Mouse (Mus musculus): ENCODE measurements around the gene Mylk. TPM values are rescaled to one million over a fixed set of nuclear protein-coding genes. Genes with fewer than 3 reads are reported as not detected.

Mylk gene
- polyA plus RNA-seq, 1 experiment from 2014 or later = 2.8 TPM

DNA sequence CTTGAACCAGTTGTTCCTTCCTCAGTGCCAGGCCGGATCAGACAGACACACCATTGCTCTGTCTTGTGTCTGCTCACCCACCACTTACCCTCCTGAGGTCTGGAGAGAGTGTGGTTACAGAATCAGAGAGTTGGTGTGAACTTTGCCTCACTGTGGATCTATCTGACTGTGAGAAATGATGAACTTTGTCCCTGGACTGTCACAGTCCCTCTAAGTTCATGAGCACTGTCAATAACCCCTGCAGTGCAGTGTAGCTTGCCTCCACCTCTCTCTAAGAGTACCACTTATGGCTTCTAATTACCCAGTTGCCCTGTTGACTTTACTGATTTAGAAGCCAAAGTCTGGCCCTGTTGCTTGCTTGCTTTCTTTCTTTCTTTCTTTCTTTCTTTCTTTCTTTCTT is 142.0 kb downstream of the Mylk start:
- Histone ChIP-seq H3K36me3 (ENCODE audit: control insufficient read depth, insufficient read depth) (no peaks in the 10 kb centered on the region), H3K4me3 (replicated peaks; ENCODE audit: low read length) (no peak overlapping the region), H3K27me3 (replicated peaks; ENCODE audit: control insufficient read depth, insufficient read depth, low read length) (no peaks in the 10 kb centered on the region), H3K4me2 (ENCODE audit: low read length) (no peak overlapping the region), H3K9ac (replicated peaks; ENCODE audit: low read depth, low read length) (no peak overlapping the region), H3K9me3 (ENCODE audit: control insufficient read depth, low read length) (no peaks in the 10 kb centered on the region), H3K27ac (ENCODE audit: low read length) (no peak overlapping the region), H3K4me1 (replicated peaks; ENCODE audit: control insufficient read depth, insufficient read depth, low read length) (no peaks in the 10 kb centered on the region)
- no peak for ATAC-seq
- 100% methylated on average over 1 of the region's 1 CpGs for WGBS

DNA sequence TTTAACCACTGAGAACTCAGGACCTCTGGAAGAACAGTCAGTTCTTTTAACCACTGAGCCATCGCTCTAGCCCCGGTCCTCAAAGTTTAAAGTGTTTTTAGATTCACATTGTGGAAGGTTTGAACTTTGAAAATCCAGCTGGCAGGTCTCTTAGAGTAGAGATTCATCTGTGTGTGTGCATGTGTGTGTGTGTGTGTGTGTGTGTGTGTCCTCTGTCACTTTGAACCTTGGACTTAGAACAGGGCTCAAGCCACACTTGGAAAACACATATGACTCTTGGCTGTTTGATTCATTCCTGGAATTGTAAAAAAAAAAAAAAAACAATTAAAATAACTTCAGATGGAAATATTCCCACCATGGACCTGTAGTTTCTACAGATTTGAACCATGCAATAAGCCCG is 149.0 kb downstream of the Mylk start:
- Histone ChIP-seq H3K9ac (replicated peaks; ENCODE audit: low read depth, low read length) (no peak overlapping the region), H3K4me3 (replicated peaks; ENCODE audit: low read length) (no peak overlapping the region), H3K9me3 (ENCODE audit: control insufficient read depth, low read length) (no peaks in the 10 kb centered on the region), H3K27me3 (replicated peaks; ENCODE audit: control insufficient read depth, insufficient read depth, low read length) (no peaks in the 10 kb centered on the region), H3K4me1 (replicated peaks; ENCODE audit: control insufficient read depth, insufficient read depth, low read length) (peaks cover 8% of the 10 kb centered on the region), H3K4me2 (ENCODE audit: low read length) (no peak overlapping the region), H3K36me3 (ENCODE audit: control insufficient read depth, insufficient read depth) (no peaks in the 10 kb centered on the region), H3K27ac (ENCODE audit: low read length) (no peak overlapping the region)
- ATAC-seq = no peak
- 93% methylated on average over 3 of the region's 3 CpGs for WGBS

DNA sequence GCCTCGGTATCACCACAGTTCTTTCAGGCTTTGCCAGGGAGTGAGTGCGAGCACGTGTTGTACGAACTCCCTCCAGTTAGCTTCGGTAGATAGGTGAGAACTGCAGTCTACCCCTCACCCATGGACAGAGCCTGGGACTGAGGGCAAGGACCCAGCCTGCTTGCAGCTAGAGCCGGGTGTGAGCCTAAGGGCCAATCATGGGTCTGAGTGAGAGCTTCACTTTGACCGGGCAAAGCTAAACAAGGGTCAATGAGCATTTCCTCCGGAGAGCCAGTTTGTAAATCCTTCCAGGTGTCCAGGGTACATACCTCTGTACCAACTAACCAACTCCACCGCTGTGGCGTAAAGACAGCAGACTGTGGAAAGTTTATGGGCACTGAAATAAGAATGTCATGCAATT is 150.9 kb downstream of the Mylk start:
- Histone ChIP-seq H3K9ac (replicated peaks; ENCODE audit: low read depth, low read length) (no peak overlapping the region), H3K4me3 (replicated peaks; ENCODE audit: low read length) (no peak overlapping the region), H3K27ac (ENCODE audit: low read length) (no peak overlapping the region), H3K4me2 (ENCODE audit: low read length) (no peak overlapping the region), H3K9me3 (ENCODE audit: control insufficient read depth, low read length) (no peaks in the 10 kb centered on the region), H3K4me1 (replicated peaks; ENCODE audit: control insufficient read depth, insufficient read depth, low read length) (peaks cover 15% of the 10 kb centered on the region), H3K36me3 (ENCODE audit: control insufficient read depth, insufficient read depth) (no peaks in the 10 kb centered on the region), H3K27me3 (replicated peaks; ENCODE audit: control insufficient read depth, insufficient read depth, low read length) (no peaks in the 10 kb centered on the region)
- no peak for ATAC-seq
- 93% methylated on average over 10 of the region's 10 CpGs for WGBS

DNA sequence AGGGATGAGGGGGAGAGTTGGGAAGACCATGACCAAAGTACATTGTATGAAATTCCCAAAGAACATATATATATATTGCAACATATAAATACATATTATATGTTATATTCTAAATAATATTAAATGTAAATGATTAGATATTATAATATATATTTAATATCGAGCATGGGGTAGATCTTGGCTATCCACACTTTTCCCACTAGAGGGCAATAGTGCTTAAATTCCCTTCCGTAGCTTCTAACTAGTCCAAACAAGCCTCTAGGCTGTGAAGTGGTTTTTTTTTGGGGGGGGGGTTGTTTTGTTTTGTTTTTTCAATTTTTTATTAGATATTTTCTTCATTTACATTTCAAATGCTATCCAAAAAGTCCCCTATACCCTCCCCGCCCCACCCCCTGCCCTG is 152.0 kb downstream of the Mylk start:
- 71% methylated on average over 3 of the region's 3 CpGs for WGBS
- Histone ChIP-seq H3K27ac (ENCODE audit: low read length) (no peak overlapping the region), H3K27me3 (replicated peaks; ENCODE audit: control insufficient read depth, insufficient read depth, low read length) (no peaks in the 10 kb centered on the region), H3K9ac (replicated peaks; ENCODE audit: low read depth, low read length) (no peak overlapping the region), H3K36me3 (ENCODE audit: control insufficient read depth, insufficient read depth) (no peaks in the 10 kb centered on the region), H3K9me3 (ENCODE audit: control insufficient read depth, low read length) (no peaks in the 10 kb centered on the region), H3K4me2 (ENCODE audit: low read length) (no peak overlapping the region), H3K4me3 (replicated peaks; ENCODE audit: low read length) (no peak overlapping the region), H3K4me1 (replicated peaks; ENCODE audit: control insufficient read depth, insufficient read depth, low read length) (peaks cover 15% of the 10 kb centered on the region)
- ATAC-seq = no peak

DNA sequence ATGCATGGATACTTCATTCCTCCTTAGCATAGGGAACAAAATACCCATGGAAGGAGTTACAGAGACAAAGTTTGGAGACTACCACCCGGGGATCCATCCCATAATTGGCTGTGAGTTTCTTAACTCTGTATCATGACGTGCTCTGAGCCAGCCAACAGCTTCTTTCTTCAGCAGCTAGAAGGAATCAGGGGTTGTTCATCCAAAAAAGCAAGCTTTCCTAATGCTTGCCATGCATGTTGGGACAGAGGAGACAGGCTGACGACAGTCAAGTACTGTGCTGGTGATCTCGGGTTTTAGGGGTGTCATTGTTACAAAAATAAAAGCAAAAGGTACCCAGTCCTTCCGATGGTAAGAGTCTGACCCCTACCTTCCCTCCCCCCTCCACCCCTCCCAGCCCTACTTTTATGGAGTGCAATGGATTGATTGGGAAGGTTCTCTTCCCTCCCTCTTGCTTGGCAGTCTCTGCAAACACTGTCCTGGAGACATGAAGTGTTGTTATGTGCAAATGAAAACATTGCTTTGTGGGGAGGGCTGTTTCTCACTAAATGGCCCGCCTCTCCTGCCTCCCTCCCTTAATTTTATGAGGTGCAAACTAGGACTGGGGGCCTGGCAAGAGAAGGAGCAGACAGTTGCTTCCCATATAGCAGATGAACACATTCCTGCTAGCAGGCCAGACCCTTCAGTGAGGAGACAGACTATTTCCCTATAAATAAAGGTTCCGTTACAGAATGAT is 153.2 kb downstream of the Mylk start:
- Histone ChIP-seq H3K9ac (replicated peaks; ENCODE audit: low read depth, low read length) (no peak overlapping the region), H3K36me3 (ENCODE audit: control insufficient read depth, insufficient read depth) (no peaks in the 10 kb centered on the region), H3K27me3 (replicated peaks; ENCODE audit: control insufficient read depth, insufficient read depth, low read length) (no peaks in the 10 kb centered on the region), H3K4me3 (replicated peaks; ENCODE audit: low read length) (no peak overlapping the region), H3K4me1 (replicated peaks; ENCODE audit: control insufficient read depth, insufficient read depth, low read length) (peaks cover 15% of the 10 kb centered on the region), H3K4me2 (ENCODE audit: low read length) (no peak overlapping the region), H3K9me3 (ENCODE audit: control insufficient read depth, low read length) (no peaks in the 10 kb centered on the region), H3K27ac (ENCODE audit: low read length) (no peak overlapping the region)
- 72% methylated on average over 7 of the region's 7 CpGs for WGBS
- 0 out of 2 replicates have a peak, but pooled peaks have one; percentile 14 for ATAC-seq

DNA sequence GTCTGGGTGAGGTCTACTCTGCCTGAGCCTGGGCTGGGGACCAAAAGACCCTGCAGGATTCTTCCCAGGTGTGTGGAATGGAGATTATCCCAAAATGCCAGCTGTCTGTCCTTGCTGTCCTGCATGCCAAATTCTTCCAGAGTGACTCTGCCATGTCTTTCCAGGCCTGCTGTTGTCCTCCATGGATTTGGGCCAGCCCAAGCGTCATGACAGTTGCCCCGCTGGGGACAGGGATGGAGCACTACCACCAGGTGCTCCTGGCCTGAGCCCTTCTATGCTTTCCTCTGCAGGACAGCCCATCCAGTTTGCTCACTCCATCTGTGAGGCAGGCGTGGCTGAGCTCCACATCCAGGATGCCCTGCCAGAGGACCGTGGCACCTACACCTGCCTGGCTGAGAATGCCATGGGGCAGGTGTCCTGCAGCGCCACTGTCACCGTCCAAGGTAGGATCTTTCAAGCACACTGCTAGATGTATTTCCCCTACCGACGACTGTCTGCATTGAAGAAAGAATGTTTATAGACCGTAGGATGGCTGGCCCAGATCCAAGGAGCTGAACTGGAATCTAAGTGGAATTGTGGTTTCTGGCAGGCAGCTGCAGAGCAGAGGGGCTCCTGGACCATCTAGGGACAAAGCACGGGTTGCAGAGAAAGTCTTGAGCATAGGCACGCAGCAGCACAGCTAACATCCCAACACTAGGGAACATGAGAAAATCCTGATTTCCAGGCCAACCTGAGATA is 154.2 kb downstream of the Mylk start:
- 45% methylated on average over 11 of the region's 11 CpGs for WGBS
- H3K9ac ChIP-seq (replicated peaks; ENCODE audit: low read depth, low read length) = no peak overlapping the region
- peak; percentile 10; the same call in 1 of the 2 replicates for ATAC-seq

DNA sequence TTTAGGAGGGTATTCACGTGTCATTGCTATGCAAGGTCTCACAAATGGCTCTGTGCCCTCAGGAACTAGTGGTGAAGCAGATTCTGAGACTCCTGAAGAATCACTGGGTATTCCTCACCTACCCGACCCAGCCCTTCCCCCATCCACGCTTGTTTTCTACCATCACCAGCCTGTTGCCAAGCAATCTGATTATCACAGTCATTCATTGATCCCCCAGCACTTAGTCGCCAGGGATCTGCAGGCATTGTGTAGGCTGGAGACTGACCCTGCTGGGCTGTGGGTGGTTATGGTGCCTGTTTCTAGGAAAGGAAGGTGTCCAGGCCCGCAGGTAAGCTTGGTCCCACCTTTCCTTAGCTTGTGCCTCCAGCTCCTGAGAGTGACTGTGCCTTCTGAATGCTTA is 155.0 kb downstream of the Mylk start:
- Histone ChIP-seq H3K27ac (ENCODE audit: low read length) (no peak overlapping the region), H3K9ac (replicated peaks; ENCODE audit: low read depth, low read length) (no peak overlapping the region), H3K4me2 (ENCODE audit: low read length) (no peak overlapping the region), H3K9me3 (ENCODE audit: control insufficient read depth, low read length) (no peaks in the 10 kb centered on the region), H3K4me1 (replicated peaks; ENCODE audit: control insufficient read depth, insufficient read depth, low read length) (peaks cover 15% of the 10 kb centered on the region), H3K4me3 (replicated peaks; ENCODE audit: low read length) (no peak overlapping the region), H3K36me3 (ENCODE audit: control insufficient read depth, insufficient read depth) (no peaks in the 10 kb centered on the region), H3K27me3 (replicated peaks; ENCODE audit: control insufficient read depth, insufficient read depth, low read length) (no peaks in the 10 kb centered on the region)
- WGBS = 15% methylated on average over 5 of the region's 5 CpGs
- no peak for ATAC-seq

More for the DNA sequence above, 154.2 kb downstream of the Mylk start:
- no peaks in the 10 kb centered on the region for H3K27me3 ChIP-seq (replicated peaks; ENCODE audit: control insufficient read depth, insufficient read depth, low read length)
- no peak overlapping the region for H3K4me2 ChIP-seq (ENCODE audit: low read length)
- no peaks in the 10 kb centered on the region for H3K36me3 ChIP-seq (ENCODE audit: control insufficient read depth, insufficient read depth)
- H3K9me3 ChIP-seq (ENCODE audit: control insufficient read depth, low read length) = no peaks in the 10 kb centered on the region
- no peak overlapping the region for H3K27ac ChIP-seq (ENCODE audit: low read length)
- no peak overlapping the region for H3K4me3 ChIP-seq (replicated peaks; ENCODE audit: low read length)
- peaks cover 15% of the 10 kb centered on the region for H3K4me1 ChIP-seq (replicated peaks; ENCODE audit: control insufficient read depth, insufficient read depth, low read length)

DNA sequence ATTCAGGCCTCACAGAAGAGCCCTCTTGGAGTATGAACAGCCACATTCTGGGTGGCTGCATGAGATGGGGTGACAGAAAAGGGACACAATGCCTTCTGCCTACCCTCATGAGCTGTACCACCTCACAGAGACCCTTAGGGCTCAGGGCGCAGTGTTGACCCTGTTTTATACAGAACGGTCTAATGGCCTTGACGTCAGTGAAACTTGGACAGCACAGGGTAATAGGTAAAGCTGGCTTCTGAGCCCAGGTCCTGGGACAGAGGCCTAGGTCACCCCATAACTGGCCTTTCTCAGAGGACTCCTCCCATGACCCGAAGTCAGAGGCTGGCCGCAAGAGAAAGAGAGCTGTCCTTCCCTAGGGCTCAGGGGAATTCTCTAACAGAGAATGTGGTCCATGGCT is 155.5 kb downstream of the Mylk start:
- ATAC-seq = no peak
- H3K27me3 ChIP-seq (replicated peaks; ENCODE audit: control insufficient read depth, insufficient read depth, low read length) = no peaks in the 10 kb centered on the region
- peaks cover 15% of the 10 kb centered on the region for H3K4me1 ChIP-seq (replicated peaks; ENCODE audit: control insufficient read depth, insufficient read depth, low read length)
- H3K36me3 ChIP-seq (ENCODE audit: control insufficient read depth, insufficient read depth) = no peaks in the 10 kb centered on the region
- H3K27ac ChIP-seq (ENCODE audit: low read length) = no peak overlapping the region
- no peak overlapping the region for H3K9ac ChIP-seq (replicated peaks; ENCODE audit: low read depth, low read length)
- no peak overlapping the region for H3K4me3 ChIP-seq (replicated peaks; ENCODE audit: low read length)
- H3K4me2 ChIP-seq (ENCODE audit: low read length) = no peak overlapping the region
- 78% methylated on average over 5 of the region's 5 CpGs for WGBS
- no peaks in the 10 kb centered on the region for H3K9me3 ChIP-seq (ENCODE audit: control insufficient read depth, low read length)

DNA sequence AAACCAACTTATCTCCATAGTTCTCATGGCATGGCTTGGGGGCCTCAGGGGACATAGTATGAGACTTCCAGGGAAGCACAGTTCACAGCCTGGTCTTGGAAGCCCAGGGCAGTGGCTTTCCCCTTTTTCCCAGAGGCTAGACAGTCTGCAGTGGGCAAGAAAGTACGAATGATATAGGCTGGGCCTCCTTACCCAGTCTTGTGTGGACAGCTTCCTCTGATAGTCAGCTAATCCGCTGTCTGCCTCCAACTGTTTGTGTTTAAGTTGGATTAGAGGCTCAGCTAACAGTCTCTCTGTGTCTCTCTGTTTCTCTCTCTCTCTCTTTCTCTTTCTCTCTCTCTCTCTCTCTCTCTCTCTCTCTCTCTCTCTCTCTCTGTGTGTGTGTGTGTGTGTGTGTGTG is 156.0 kb downstream of the Mylk start:
- no peak for ATAC-seq
- H3K36me3 ChIP-seq (ENCODE audit: control insufficient read depth, insufficient read depth) = no peaks in the 10 kb centered on the region
- WGBS = 35% methylated on average over 2 of the region's 2 CpGs

More for the DNA sequence above, 156.0 kb downstream of the Mylk start:
- Histone ChIP-seq H3K9ac (replicated peaks; ENCODE audit: low read depth, low read length) (no peak overlapping the region), H3K4me1 (replicated peaks; ENCODE audit: control insufficient read depth, insufficient read depth, low read length) (peaks cover 15% of the 10 kb centered on the region), H3K9me3 (ENCODE audit: control insufficient read depth, low read length) (no peaks in the 10 kb centered on the region), H3K4me3 (replicated peaks; ENCODE audit: low read length) (no peak overlapping the region), H3K27ac (ENCODE audit: low read length) (no peak overlapping the region), H3K4me2 (ENCODE audit: low read length) (no peak overlapping the region), H3K27me3 (replicated peaks; ENCODE audit: control insufficient read depth, insufficient read depth, low read length) (no peaks in the 10 kb centered on the region)
